Mouse (Mus musculus): ENCODE data around the gene Chd1.

Gene Chd1

GRCm38 (mm10) chr17:15704475-15705300 is at the start of gene Chd1:
Gene Chd1, plus strand, starts transcription at chr17:15704967.
- in situ Hi-C loops (cut with MboI, MseI), result loop anchor here (25.0 kb wide), 2 partner anchors 717 to 742 kb away; partner anchors contain the start of genes 9030025P20Rik (in 1 of the 2), Gm3417 (in 1 of the 2) and Phf10 (in 1 of the 2)

DNA sequence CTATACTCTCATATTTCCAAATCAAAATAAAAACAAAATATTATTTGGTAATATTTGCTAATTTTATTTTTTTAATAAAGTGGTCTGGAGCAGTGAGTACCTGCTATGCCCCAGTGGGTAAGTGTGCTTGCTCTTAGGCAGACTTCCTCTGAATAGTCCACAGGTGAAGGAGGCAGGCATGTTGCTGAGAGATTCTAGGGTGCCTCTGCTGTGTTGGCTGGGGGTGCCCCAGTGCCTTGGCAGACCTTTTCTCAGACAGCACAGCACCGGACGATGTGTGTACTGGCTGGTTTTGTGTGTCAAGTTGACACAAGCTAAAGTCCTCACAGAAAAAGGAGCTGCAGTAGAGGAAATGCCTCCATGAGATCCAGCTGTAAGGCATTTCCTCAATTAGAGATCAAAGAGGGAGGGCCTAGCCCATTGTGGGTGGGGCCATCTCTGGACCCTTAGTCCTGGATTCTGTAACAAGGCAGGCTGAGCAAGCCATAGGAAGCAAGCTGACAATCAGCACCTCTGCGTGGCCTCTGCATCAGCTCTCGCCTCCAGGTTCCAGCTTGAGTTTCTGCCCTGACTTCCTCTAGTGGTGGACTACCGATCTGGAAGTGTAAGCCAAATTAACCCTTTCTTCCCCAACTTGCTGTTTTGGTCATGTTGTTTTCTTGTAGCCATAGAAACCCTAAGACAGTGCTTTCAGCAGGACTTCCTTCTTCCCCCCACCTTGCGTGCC is 47.7 kb upstream of the Chd1 start:
- in situ Hi-C loops (cut with MboI, MseI), result no loop called here

DNA sequence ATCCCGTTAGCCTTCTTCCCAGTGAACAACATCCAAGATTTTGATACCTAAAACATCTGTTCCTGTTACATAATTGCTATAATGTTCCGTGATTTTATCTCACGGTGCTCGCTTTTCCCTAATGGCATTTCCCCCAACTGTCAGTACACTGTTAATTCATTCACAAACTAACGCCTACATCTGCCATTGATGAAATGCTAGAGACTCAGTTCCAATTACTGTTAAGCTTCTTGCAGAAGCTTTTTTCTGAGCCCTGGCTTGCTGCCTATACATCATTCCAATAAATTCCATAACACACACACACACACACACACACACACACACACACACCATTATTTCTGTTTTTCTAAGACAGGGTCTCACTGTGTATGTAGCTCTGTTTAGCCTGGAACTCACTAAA is 31.9 kb upstream of the Chd1 start:
- in situ Hi-C loops (cut with MboI, MseI), result no loop called here

- in situ Hi-C loops (cut with MboI, MseI), result no loop called here
These were observed 26.7 kb upstream of the Chd1 start for GRCm38 (mm10) chr17:15677970-15678645.

- in situ Hi-C loops (cut with MboI, MseI), result no loop called here
These were observed 24.7 kb upstream of the Chd1 start for GRCm38 (mm10) chr17:15679966-15680630.

DNA sequence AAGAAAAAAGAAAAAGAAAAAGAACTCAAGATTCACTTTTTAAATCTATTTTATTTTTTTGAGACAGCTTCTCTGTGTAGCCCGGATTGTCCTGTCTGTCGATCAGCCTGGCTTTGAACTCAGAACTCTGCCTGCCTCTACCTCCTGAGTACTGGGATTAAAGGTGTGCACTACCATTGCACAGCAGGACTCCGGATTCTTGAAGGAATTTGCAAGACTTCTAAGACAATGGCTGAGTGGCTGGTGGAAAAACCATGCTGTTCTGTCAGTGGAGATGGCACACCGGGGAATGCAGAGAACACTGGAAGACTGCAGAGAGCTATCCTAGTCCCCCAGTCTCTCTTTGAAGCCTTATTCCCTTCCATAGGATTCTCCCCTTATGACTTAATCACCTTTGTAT is 24.1 kb upstream of the Chd1 start:
- in situ Hi-C loops (cut with MboI, MseI), result no loop called here

- in situ Hi-C loops (cut with MboI, MseI), result no loop called here
These were observed 18.4 kb upstream of the Chd1 start for GRCm38 (mm10) chr17:15686396-15686795.

DNA sequence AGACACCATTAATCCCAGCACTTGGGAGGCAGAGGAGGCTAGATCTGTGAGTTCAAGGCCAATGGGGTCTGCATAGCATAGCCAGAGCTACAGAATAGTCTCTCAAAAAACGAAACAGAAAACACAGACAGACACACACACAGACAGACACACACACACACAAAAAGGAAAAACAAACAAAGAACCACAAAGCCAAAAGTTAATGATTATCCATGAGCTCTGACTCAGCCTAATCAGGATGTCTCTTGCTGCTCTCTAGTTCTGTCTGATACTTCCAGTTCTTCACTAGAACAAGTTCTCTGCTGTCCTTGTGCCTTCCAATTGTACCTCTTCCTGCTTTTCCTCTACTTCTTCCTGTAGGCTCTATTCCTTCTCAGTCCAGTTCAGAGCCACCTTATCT is 14.5 kb upstream of the Chd1 start:
- in situ Hi-C loops (cut with MboI, MseI), result no loop called here

DNA sequence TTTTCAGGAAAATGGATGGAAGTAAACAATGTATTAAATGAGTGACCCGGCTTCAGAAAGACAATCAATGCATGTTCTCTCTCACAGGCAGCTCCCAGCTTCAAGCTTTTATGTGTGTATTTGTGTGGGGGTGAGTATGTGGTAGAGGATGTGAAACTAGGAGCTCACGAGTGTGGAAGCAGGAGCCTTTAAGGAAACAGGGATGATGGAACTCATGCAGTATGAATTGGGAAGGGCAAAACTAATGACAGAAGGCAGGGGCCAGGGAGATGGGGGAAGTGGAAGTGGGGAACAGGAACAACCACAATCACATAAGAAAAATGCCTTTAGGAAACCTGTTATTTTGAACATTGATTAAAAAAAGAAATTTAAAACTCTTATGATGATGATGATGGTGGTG is 9.2 kb upstream of the Chd1 start:
- in situ Hi-C loops (cut with MboI, MseI), result no loop called here

- in situ Hi-C loops (cut with MboI, MseI), result no loop called here
These were observed 5.8 kb upstream of the Chd1 start for GRCm38 (mm10) chr17:15698956-15699355.

DNA sequence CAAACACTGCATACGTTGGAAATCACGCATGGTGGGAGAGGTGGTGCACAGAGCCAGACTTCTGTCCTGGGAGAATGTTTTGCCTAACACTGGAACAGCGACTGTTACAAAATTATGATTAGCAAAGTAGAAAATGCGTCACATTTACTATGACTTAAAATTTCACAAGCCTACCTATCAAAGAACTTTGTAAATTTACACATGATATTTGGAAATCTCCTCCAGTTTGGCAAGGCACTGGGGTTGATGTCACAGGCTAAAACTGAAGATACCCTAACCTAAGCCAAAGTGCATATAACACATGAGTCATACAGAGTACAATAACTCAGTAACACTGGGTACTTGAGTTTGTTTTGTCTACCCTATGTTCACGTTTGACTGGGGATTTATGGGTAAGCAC is 3.3 kb upstream of the Chd1 start:
- in situ Hi-C loops (cut with MboI, MseI), result loop anchor here (25.0 kb wide), 2 partner anchors 714 to 739 kb away; partner anchors contain the start of genes 9030025P20Rik (in 1 of the 2), Gm3417 (in 1 of the 2) and Phf10 (in 1 of the 2)

- in situ Hi-C loops (cut with MboI, MseI), result loop anchor here (25.0 kb wide), 2 partner anchors 717 to 742 kb away; partner anchors contain the start of genes 9030025P20Rik (in 1 of the 2), Gm3417 (in 1 of the 2) and Phf10 (in 1 of the 2)
These were observed 651 bp upstream of the Chd1 start for GRCm38 (mm10) chr17:15704158-15704474.

DNA sequence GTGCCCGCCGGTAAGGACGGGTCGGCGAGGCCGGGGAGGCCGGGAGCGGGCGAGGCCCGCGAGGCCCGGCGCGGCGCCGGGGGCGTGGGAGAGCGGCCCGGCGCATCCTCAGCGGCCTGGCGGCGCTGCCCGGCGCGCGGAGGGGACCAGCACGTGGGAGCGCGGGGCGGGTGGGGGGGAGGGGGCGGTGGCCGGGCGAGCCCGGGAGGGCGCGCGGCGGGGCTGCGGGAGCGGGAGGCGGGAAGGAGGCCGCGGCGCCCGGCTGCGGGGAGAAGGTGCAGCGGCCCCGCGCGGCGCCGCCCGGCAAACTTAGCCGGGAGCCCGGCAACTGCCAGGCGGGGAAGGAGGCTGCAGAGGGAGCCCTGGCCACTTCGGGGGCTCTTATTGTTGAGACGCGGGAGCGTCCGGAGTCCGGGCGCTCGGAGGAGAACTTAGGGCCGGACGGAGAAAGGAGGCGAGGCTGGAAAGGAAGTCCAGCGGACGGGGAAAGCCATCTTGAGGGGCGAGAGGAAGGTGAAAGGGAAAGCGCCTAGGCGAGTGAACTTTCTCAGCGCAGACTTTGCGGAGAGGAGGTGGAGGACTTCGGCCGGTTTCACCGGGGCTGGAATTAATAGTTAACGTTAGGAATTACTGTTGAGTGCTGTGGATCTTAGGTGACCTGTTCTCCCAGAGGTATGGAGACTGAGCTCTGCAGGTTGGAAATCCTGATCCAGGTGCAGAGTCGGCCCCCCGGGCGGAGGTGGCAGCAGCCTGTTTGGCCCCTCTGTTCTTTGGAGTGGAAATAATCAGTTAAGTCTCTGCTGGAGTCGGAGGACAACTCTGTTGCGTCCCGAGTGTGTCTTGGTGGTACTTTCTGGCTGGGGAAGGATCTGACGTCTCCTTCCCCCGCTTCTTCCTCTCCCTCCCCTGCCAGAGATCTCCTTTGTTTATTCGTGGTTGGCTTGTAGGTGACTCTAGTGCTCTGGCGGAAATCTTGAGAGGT is 827 bp downstream of the Chd1 start:
- in situ Hi-C loops (cut with MboI, MseI), result loop anchor here (25.0 kb wide), 2 partner anchors 718 to 743 kb away; partner anchors contain the start of genes 9030025P20Rik (in 1 of the 2), Gm3417 (in 1 of the 2) and Phf10 (in 1 of the 2)

DNA sequence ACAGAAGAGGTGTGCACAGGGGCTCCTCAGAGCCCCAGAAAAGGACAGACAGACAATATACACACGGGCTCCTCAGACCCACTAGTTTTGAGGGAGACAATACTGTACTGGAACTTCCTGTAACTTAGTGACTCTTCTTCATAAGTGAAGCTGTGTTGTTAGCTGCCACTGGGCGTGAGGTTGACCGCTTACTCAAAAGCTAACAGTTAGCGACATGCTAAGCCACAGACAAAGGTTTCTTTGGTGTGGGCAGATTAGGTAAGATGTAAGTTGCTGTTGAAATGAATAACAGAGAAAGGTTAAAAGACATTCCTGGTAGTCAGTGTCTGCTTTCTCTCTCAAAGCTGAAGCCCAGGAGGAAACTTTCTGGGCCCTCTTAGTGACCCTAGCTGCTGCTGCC is 9.7 kb downstream of the Chd1 start:
- in situ Hi-C loops (cut with MboI, MseI), result loop anchor here (25.0 kb wide), 2 partner anchors 727 to 752 kb away; partner anchors contain the start of genes 9030025P20Rik (in 1 of the 2), Gm3417 (in 1 of the 2) and Phf10 (in 1 of the 2)

DNA sequence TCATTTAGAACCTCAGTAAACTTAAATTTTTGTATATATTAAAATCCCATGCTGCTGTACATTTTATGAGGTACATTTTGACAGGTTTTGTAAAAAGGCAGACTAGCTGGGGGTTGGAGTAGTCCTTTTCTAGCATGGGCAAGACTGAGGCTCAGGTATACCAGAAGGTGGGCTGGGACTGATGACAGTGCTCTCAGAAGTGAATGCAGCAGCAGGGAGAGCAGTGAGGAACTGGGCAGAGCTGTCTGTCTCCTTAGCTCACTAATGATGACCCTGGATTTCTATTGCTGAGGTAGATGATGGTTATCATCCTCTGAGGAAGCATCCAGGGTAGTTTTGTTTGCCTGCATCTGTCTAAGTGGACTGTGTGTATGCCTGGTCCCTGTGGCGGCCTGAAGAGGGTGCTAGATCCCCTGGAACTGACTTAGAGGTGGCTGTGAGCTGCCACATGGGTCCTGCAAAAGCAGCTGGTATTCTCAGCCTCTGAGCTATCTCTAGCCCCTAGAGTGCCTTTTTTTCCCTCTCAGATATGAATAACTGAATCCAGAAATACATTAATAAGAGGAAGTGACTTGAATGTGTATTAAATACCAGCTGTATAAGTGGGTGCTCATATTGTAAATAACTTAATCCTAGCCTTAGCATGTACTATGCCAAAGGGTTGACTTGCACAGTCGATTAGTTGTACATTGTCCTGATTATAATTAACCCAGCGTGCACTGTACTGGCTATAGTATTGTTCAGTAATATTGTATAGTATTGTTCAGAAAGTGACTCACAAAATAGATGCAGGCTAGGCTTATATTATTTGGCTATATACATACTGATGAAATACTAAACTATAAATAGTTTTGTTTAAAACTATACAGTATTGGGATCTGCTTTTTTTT is 10.5 kb downstream of the Chd1 start:
- in situ Hi-C loops (cut with MboI, MseI), result loop anchor here (25.0 kb wide), 2 partner anchors 728 to 753 kb away; partner anchors contain the start of genes 9030025P20Rik (in 1 of the 2), Gm3417 (in 1 of the 2) and Phf10 (in 1 of the 2)

DNA sequence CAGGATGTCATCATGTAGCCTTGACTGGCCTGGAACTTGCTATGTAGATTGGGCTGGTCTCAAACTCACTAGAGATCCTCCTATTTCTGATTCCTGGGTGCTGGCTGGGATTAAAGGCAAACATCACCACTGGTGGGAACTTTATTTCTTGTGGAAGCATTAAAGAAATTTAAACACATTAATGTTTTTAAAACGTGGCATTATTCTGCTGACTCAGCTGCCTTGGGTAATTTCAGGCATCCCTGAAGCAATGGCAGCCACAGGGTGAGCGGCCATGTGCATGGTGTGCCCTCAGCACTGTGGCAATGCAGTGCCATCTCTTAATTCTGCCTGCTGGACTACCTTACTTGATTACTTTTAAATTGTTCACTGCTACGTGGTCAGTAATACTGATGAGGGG is 11.2 kb downstream of the Chd1 start:
- in situ Hi-C loops (cut with MboI, MseI), result loop anchor here (25.0 kb wide), 2 partner anchors 729 to 754 kb away; partner anchors contain the start of genes 9030025P20Rik (in 1 of the 2), Gm3417 (in 1 of the 2) and Phf10 (in 1 of the 2)

- in situ Hi-C loops (cut with MboI, MseI), result loop anchor here (10.0 to 25.0 kb wide), 3 partner anchors 136 to 759 kb away; partner anchors contain the start of genes 9030025P20Rik (in 1 of the 2), Gm3417 (in 1 of the 2) and Phf10 (in 1 of the 2)
These were observed 16.1 kb downstream of the Chd1 start for GRCm38 (mm10) chr17:15720841-15721240.

DNA sequence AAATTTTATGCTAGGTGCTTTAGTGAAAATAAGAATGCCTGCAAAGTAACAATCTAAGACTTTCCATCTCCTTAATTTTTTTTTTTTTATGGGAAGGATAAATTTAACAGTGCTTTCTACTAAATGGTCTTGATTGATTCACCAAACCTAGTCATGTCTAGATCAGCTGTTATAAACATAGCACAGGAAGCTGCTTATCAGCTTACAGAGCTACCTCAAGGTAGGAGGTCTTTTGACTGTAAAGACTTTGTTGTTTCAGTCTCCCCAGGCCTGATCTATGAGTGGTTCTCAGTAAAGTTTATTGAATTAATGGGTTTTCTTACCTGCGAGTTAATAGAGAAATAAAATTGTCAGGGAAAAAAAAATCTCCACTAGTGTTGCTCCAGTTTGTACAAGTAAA is 18.5 kb downstream of the Chd1 start:
- in situ Hi-C loops (cut with MboI, MseI), result loop anchor here (10.0 to 25.0 kb wide), 3 partner anchors 138 to 761 kb away; partner anchors contain the start of genes 9030025P20Rik (in 1 of the 2), Gm3417 (in 1 of the 2) and Phf10 (in 1 of the 2)

Data from T-helper 17 cell (primary cell).